ENCODE assay signal across 8 mouse cellular contexts in genomic region chr12:107979710-107980260, GRCm38 (mm10). TPM values are rescaled to one million over a fixed set of nuclear protein-coding genes. Genes with fewer than 3 reads are reported as not detected.
DNase-seq lines count a peak whose midpoint lies in the region; ATAC-seq and TF ChIP-seq lines count a peak whose summit lies in the region.

No protein-coding gene starts in this region.

- H3K9ac ChIP-seq in forebrain, embryonic 13.5 days: peak overlapping the region; percentile 69
- peak overlapping the region; percentile 51 for H3K9ac ChIP-seq in intestine, embryonic 14.5 days (ENCODE audit: low read length)
- no peak overlapping the region for H3K9ac ChIP-seq in liver, embryonic 14.5 days (replicated peaks)

- intact Hi-C loops in heart, postnatal 25 days (cut with DNase I): no loop called here

- H3K27ac ChIP-seq in forebrain, embryonic 13.5 days: peak overlapping the region; percentile 85
- H3K27ac ChIP-seq in intestine, embryonic 14.5 days (ENCODE audit: low read depth): peak overlapping the region; percentile 71; the same call in 1 of the 2 replicates
- H3K27ac ChIP-seq in liver, embryonic 14.5 days: no peak overlapping the region

- H3K4me2 ChIP-seq in forebrain, embryonic 13.5 days: peak overlapping the region; percentile 66
- H3K4me2 ChIP-seq in intestine, embryonic 14.5 days (ENCODE audit: low read length): peak overlapping the region; percentile 89
- H3K4me2 ChIP-seq in liver, embryonic 14.5 days (ENCODE audit: low read depth): peak overlapping the region; percentile 44

- H3K9me3 ChIP-seq in forebrain, embryonic 13.5 days (replicated peaks): no peaks in the 10 kb centered on the region
- H3K9me3 ChIP-seq in intestine, embryonic 14.5 days (ENCODE audit: control insufficient read depth, low read length): no peaks in the 10 kb centered on the region
- H3K9me3 ChIP-seq in liver, embryonic 14.5 days (ENCODE audit: control insufficient read depth, low read length): no peaks in the 10 kb centered on the region

- peaks cover 96% of the 10 kb centered on the region for H3K4me1 ChIP-seq in forebrain, embryonic 13.5 days
- peaks cover 46% of the 10 kb centered on the region for H3K4me1 ChIP-seq in intestine, embryonic 14.5 days (replicated peaks; ENCODE audit: control insufficient read depth, insufficient read depth, low read length)
- H3K4me1 ChIP-seq in liver, embryonic 14.5 days (replicated peaks; ENCODE audit: control insufficient read depth in 2 of 2, insufficient read depth in 2 of 2, low read length in 1 of 2): no peaks in the 10 kb centered on the region

- no peak for TF ChIP-seq CTCF in liver, embryonic 14.5 days (IDR thresholded peaks at IDR 0.05; ENCODE audit: low read depth)

- DNase-seq in heart, adult 18-20 months: peak; percentile 22 to 43
- no peak for DNase-seq in heart, postnatal 25 days (ENCODE audit: low spot score)
- DNase-seq in intestine, embryonic 14.5 days (ENCODE audit: low spot score): peak; percentile 76
- DNase-seq in liver, embryonic 14.5 days (ENCODE audit: low read depth in 3 of 3, low spot score in 3 of 3): no peak
- DNase-seq in ovary, postnatal 10 days (ENCODE audit: low spot score): peak; percentile 29
- no peak for DNase-seq in B cell, adult 2 months
- DNase-seq in thymus, postnatal 10 days (ENCODE audit: low spot score in 2 of 2): no peak

- no peak for TF ChIP-seq EP300 in liver, embryonic 14.5 days (IDR thresholded peaks at IDR 0.05; ENCODE audit: low read depth)

- ATAC-seq in forebrain, embryonic 13.5 days: peak; percentile 22; the same call in 1 of the 2 replicates
- peak; percentile 48 for ATAC-seq in intestine, embryonic 14.5 days (replicated peaks; ENCODE audit: low FRiP score, low TSS enrichment, low read depth)
- ATAC-seq in liver, embryonic 14.5 days (ENCODE audit: insufficient read depth): no peak

- 3% methylated on average over 23 of the region's 28 CpGs for WGBS in forebrain, embryonic 13.5 days
- 10% methylated on average over 27 of the region's 28 CpGs for WGBS in intestine, embryonic 14.5 days
- WGBS in liver, embryonic 14.5 days (ENCODE audit: insufficient replicate concordance): 3% methylated on average over 28 of the region's 28 CpGs

- no peaks in the 10 kb centered on the region; the same call in 1 of the 2 replicates for H3K36me3 ChIP-seq in forebrain, embryonic 13.5 days (ENCODE audit: poor library complexity, severe bottlenecking)
- no peaks in the 10 kb centered on the region for H3K36me3 ChIP-seq in intestine, embryonic 14.5 days (ENCODE audit: control insufficient read depth, insufficient read depth, low read length)
- H3K36me3 ChIP-seq in liver, embryonic 14.5 days (replicated peaks; ENCODE audit: control insufficient read depth, insufficient read depth, low read depth): no peaks in the 10 kb centered on the region

- H3K27me3 ChIP-seq in forebrain, embryonic 13.5 days: no peaks in the 10 kb centered on the region
- H3K27me3 ChIP-seq in intestine, embryonic 14.5 days (replicated peaks; ENCODE audit: control insufficient read depth, insufficient read depth, low read length): no peaks in the 10 kb centered on the region; the same call in 1 of the 2 replicates
- peaks cover 49% of the 10 kb centered on the region for H3K27me3 ChIP-seq in liver, embryonic 14.5 days (ENCODE audit: control insufficient read depth, insufficient read depth, low read length)

- peak overlapping the region; percentile 33 for H3K4me3 ChIP-seq in forebrain, embryonic 13.5 days
- H3K4me3 ChIP-seq in intestine, embryonic 14.5 days (ENCODE audit: low read depth, low read length): peak overlapping the region; percentile 36
- H3K4me3 ChIP-seq in liver, embryonic 14.5 days (ENCODE audit: insufficient read depth in 1 of 2, low read depth in 2 of 2, low read length in 2 of 2): peak overlapping the region; percentile 29 to 31; a peak in 3 of 4 replicates

RNA-seq across cellular contexts. Expression of gene Bcl11b, which starts 23.6 kb away (rescaled TPM):
- total RNA-seq in heart, adult 18-20 months (2021): 1 to 10 TPM in 1 of 2 experiments, under 1 TPM in 1; 0.69 to 1.1 TPM
- 1 to 10 TPM; 1.1 to 1.6 TPM for total RNA-seq in heart, postnatal 25 days (2021)
- polyA plus RNA-seq in forebrain, embryonic 13.5 days (2015; fragmentation: Nextera tagmentation; extraction: Ambion mirVana): 53.5 and 61.1 TPM in 2 replicates
- polyA plus RNA-seq in intestine, embryonic 14.5 days (2014; fragmentation: Nextera tagmentation; extraction: Ambion mirVana): 8.3 and 8.8 TPM in 2 replicates
- 0.02 and 0.06 TPM in 2 replicates for polyA plus RNA-seq in liver, embryonic 14.5 days (2012; rRNA removed)
- 0.06 TPM in 1 of 2 replicates, not detected in the other for polyA plus RNA-seq in liver, embryonic 14.5 days (2014; fragmentation: Nextera tagmentation; extraction: Ambion mirVana)

Comparison
In these comparisons a context has a peak if more than half of its experiments do, and no peak if none do; other contexts are left out.
1. DNase-seq: peak in heart, adult 18-20 months (2 of 2), intestine, embryonic 14.5 days (single experiment) and ovary, postnatal 10 days (single experiment); none in heart, postnatal 25 days (single experiment), liver, embryonic 14.5 days (0 of 3), B cell, adult 2 months (0 of 2) and thymus, postnatal 10 days (0 of 2).
2. Peak in every context shown above with its lines, with median percentiles within 50 percentile points of each other: H3K4me2 ChIP-seq and H3K4me3 ChIP-seq.